Mouse (Mus musculus): Measurements from ENCODE around the gene Odf3.

GRCm38 (mm10) chr7:140811714-140812113, 35.9 kb upstream of the Odf3 start:
- no peak for TF ChIP-seq CTCF (IDR thresholded peaks at IDR 0.05; ENCODE audit: low read depth, low read length)
- TF ChIP-seq EP300 (IDR thresholded peaks at IDR 0.05; ENCODE audit: insufficient read depth, low read depth, low read length) = no peak

Measured in ES-Bruce4 (cell line).